Mouse (Mus musculus) limb, embryonic 15.5 days (tissue): ENCODE measurements around the gene Pilra. TPM values are rescaled to one million over a fixed set of nuclear protein-coding genes. Genes with fewer than 3 reads are reported as not detected.
"Not testable (repeated sequence)": the region's sequence is repeated elsewhere in the genome, so short reads cannot be mapped to it uniquely, and the experiment has no call there.

Experiments
- ATAC-seq: fragments of 200-750 bp; cut with Nextera tagmentation; 2 replicates; pipeline ENCODE4 v1.8.0; 2017; ENCODE audit warnings: low read depth, moderate TSS enrichment; ENCODE audit not compliant: insufficient number of reproducible peaks, low FRiP score, low TSS enrichment
- H3K27ac ChIP-seq: fragments of 300-500 bp; sonication (generic); 2 replicates; pipeline ENCODE4 v1.5.1; 2015; ENCODE audit warnings: moderate library complexity, mild to moderate bottlenecking, inconsistent platforms
- H3K27me3 ChIP-seq: fragments of 300-500 bp; sonication (generic); 2 replicates; pipeline ENCODE4 v1.6.1; 2015; ENCODE audit warnings: inconsistent platforms
- H3K36me3 ChIP-seq: fragments of 300-500 bp; sonication (generic); 2 replicates; pipeline ENCODE4 v1.6.1; 2015; ENCODE audit warnings: inconsistent platforms
- H3K4me1 ChIP-seq: fragments of 300-500 bp; sonication (generic); 2 replicates; pipeline ENCODE4 v1.6.1; 2015; ENCODE audit warnings: inconsistent platforms
- H3K4me2 ChIP-seq: fragments of 300-500 bp; sonication (generic); 2 replicates; pipeline ENCODE4 v1.6.1; 2015; ENCODE audit warnings: mild to moderate bottlenecking, inconsistent platforms
- H3K4me3 ChIP-seq: fragments of 300-500 bp; sonication (generic); 2 replicates; pipeline ENCODE4 v1.5.1; 2015; ENCODE audit warnings: mild to moderate bottlenecking, inconsistent platforms
- H3K9ac ChIP-seq: fragments of 300-500 bp; sonication (generic); 2 replicates; pipeline ENCODE4 v1.6.1; 2015; ENCODE audit warnings: inconsistent platforms
- H3K9me3 ChIP-seq: fragments of 300-500 bp; sonication (generic); 2 replicates; pipeline ENCODE4 v1.6.1; 2016; ENCODE audit warnings: inconsistent platforms
- WGBS: fragments of 180-500 bp; shearing (Covaris S2); methylation state at CpG from one replicate; pipeline ENCODE4 v1.1.7; 2015; 5-methylcytosine and 5-hydroxymethylcytosine counted together
- polyA plus RNA-seq: library from polyadenylated mRNA; unstranded; fragments of >200 nt; fragmentation: Nextera tagmentation; extraction: Ambion mirVana; gene quantifications from 2 replicates; pipeline ENCODE4 v1.2.1, GENCODE M21; 2015

The Pilra gene
- polyA plus RNA-seq, 1 experiment from 2014 or later, result 0.58 TPM

GRCm38 (mm10) chr5:137850313-137850712 lies 14.2 kb upstream of the Pilra start:
- H3K27ac ChIP-seq, ATAC-seq, H3K9me3 ChIP-seq, H3K4me2 ChIP-seq, H3K4me1 ChIP-seq, H3K27me3 ChIP-seq, H3K9ac ChIP-seq, H3K4me3 ChIP-seq, H3K36me3 ChIP-seq: not testable (repeated sequence)
- WGBS, result 75% methylated on average over 1 of the region's 1 CpGs

- not testable (repeated sequence) for H3K4me2 ChIP-seq, H3K4me1 ChIP-seq, ATAC-seq, H3K27me3 ChIP-seq, H3K27ac ChIP-seq, H3K4me3 ChIP-seq, H3K9me3 ChIP-seq, H3K36me3 ChIP-seq, H3K9ac ChIP-seq
These were observed 1.0 kb upstream of the Pilra start for GRCm38 (mm10) chr5:137837110-137837509.

GRCm38 (mm10) chr5:137836611-137837010 lies 530 bp upstream of the Pilra start:
- Histone ChIP-seq H3K4me1 (no peaks in the 10 kb centered on the region), H3K9me3 (no peaks in the 10 kb centered on the region), H3K27me3 (no peaks in the 10 kb centered on the region), H3K36me3 (no peaks in the 10 kb centered on the region), H3K4me2 (no peak overlapping the region), H3K27ac (no peak overlapping the region), H3K9ac (no peak overlapping the region), H3K4me3 (no peak overlapping the region)
- no peak for ATAC-seq

- Histone ChIP-seq H3K4me2 (no peak overlapping the region), H3K9ac (no peak overlapping the region), H3K27me3 (no peaks in the 10 kb centered on the region), H3K36me3 (no peaks in the 10 kb centered on the region), H3K4me3 (no peak overlapping the region), H3K9me3 (no peaks in the 10 kb centered on the region), H3K27ac (no peak overlapping the region), H3K4me1 (no peaks in the 10 kb centered on the region)
- 50% methylated on average over 4 of the region's 4 CpGs for WGBS
- ATAC-seq, result no peak
These were observed 2.6 kb downstream of the Pilra start for GRCm38 (mm10) chr5:137833500-137833899.

- H3K36me3 ChIP-seq, result no peaks in the 10 kb centered on the region
- WGBS, result 65% methylated on average over 6 of the region's 6 CpGs
- H3K9ac ChIP-seq, result no peak overlapping the region
- no peak overlapping the region for H3K4me2 ChIP-seq
- no peaks in the 10 kb centered on the region for H3K9me3 ChIP-seq
- no peak overlapping the region for H3K4me3 ChIP-seq
- ATAC-seq, result no peak
- H3K27ac ChIP-seq, result no peak overlapping the region
- H3K4me1 ChIP-seq, result no peaks in the 10 kb centered on the region
- H3K27me3 ChIP-seq, result no peaks in the 10 kb centered on the region
These were observed 4.6 kb downstream of the Pilra start for GRCm38 (mm10) chr5:137831506-137831905.

GRCm38 (mm10) chr5:137831106-137831505 lies 5.0 kb downstream of the Pilra start:
- ATAC-seq, result no peak
- H3K4me3 ChIP-seq, result no peak overlapping the region
- H3K9me3 ChIP-seq, result no peaks in the 10 kb centered on the region
- no peak overlapping the region for H3K9ac ChIP-seq
- no peak overlapping the region for H3K4me2 ChIP-seq
- H3K27me3 ChIP-seq, result no peaks in the 10 kb centered on the region
- no peaks in the 10 kb centered on the region for H3K36me3 ChIP-seq
- H3K27ac ChIP-seq, result no peak overlapping the region
- H3K4me1 ChIP-seq, result no peaks in the 10 kb centered on the region
- 83% methylated on average over 4 of the region's 4 CpGs for WGBS

GRCm38 (mm10) chr5:137830238-137830637 lies 5.8 kb downstream of the Pilra start:
- Histone ChIP-seq H3K4me1 (no peaks in the 10 kb centered on the region), H3K36me3 (no peaks in the 10 kb centered on the region), H3K4me2 (no peak overlapping the region), H3K9ac (no peak overlapping the region), H3K9me3 (no peaks in the 10 kb centered on the region), H3K4me3 (no peak overlapping the region), H3K27me3 (no peaks in the 10 kb centered on the region), H3K27ac (no peak overlapping the region)
- WGBS, result 80% methylated on average over 7 of the region's 7 CpGs
- no peak for ATAC-seq

- no peak for ATAC-seq
- no peaks in the 10 kb centered on the region for H3K27me3 ChIP-seq
- H3K4me3 ChIP-seq, result no peak overlapping the region
- H3K9me3 ChIP-seq, result no peaks in the 10 kb centered on the region
- H3K27ac ChIP-seq, result no peak overlapping the region
- no peaks in the 10 kb centered on the region for H3K36me3 ChIP-seq
- no peak overlapping the region for H3K4me2 ChIP-seq
- H3K9ac ChIP-seq, result no peak overlapping the region
- H3K4me1 ChIP-seq, result no peaks in the 10 kb centered on the region
- 81% methylated on average over 6 of the region's 6 CpGs for WGBS
These were observed 7.4 kb downstream of the Pilra start for GRCm38 (mm10) chr5:137828694-137829093.

GRCm38 (mm10) chr5:137826421-137826820 lies 9.7 kb downstream of the Pilra start:
- WGBS, result 40% methylated on average over 7 of the region's 7 CpGs
- no peaks in the 10 kb centered on the region for H3K4me1 ChIP-seq
- H3K9ac ChIP-seq, result no peak overlapping the region
- no peaks in the 10 kb centered on the region for H3K36me3 ChIP-seq
- H3K9me3 ChIP-seq, result no peaks in the 10 kb centered on the region
- no peak overlapping the region for H3K4me3 ChIP-seq
- H3K27ac ChIP-seq, result no peak overlapping the region
- H3K27me3 ChIP-seq, result no peaks in the 10 kb centered on the region
- no peak overlapping the region for H3K4me2 ChIP-seq
- no peak for ATAC-seq

- Histone ChIP-seq H3K4me1 (no peaks in the 10 kb centered on the region), H3K27ac (no peak overlapping the region), H3K9me3 (no peaks in the 10 kb centered on the region), H3K9ac (no peak overlapping the region), H3K4me3 (no peak overlapping the region), H3K4me2 (no peak overlapping the region), H3K36me3 (no peaks in the 10 kb centered on the region), H3K27me3 (no peaks in the 10 kb centered on the region)
- WGBS, result 74% methylated on average over 2 of the region's 2 CpGs
- ATAC-seq, result no peak
These were observed 10.1 kb downstream of the Pilra start for GRCm38 (mm10) chr5:137825971-137826370.

- Histone ChIP-seq H3K4me1 (no peaks in the 10 kb centered on the region), H3K4me3 (no peak overlapping the region), H3K9me3 (no peaks in the 10 kb centered on the region), H3K9ac (no peak overlapping the region), H3K27ac (no peak overlapping the region), H3K27me3 (no peaks in the 10 kb centered on the region), H3K4me2 (no peak overlapping the region), H3K36me3 (no peaks in the 10 kb centered on the region)
- no peak for ATAC-seq
- WGBS, result 89% methylated on average over 3 of the region's 3 CpGs
These were observed 11.1 kb downstream of the Pilra start for GRCm38 (mm10) chr5:137825030-137825429.

GRCm38 (mm10) chr5:137823455-137824045 lies 12.5 kb downstream of the Pilra start:
- no peaks in the 10 kb centered on the region for H3K27me3 ChIP-seq
- no peak overlapping the region for H3K4me3 ChIP-seq
- H3K27ac ChIP-seq, result no peak overlapping the region
- H3K9ac ChIP-seq, result no peak overlapping the region
- ATAC-seq, result no peak
- WGBS, result 84% methylated on average over 6 of the region's 6 CpGs
- H3K4me1 ChIP-seq, result no peaks in the 10 kb centered on the region
- H3K9me3 ChIP-seq, result no peaks in the 10 kb centered on the region
- H3K36me3 ChIP-seq, result no peaks in the 10 kb centered on the region
- H3K4me2 ChIP-seq, result no peak overlapping the region

- WGBS, result 65% methylated on average over 1 of the region's 1 CpGs
These were observed 13.5 kb downstream of the Pilra start for GRCm38 (mm10) chr5:137822602-137823001.

More at GRCm38 (mm10) chr5:137822602-137823001, 13.5 kb downstream of the Pilra start:
- no peaks in the 10 kb centered on the region for H3K4me1 ChIP-seq
- no peak overlapping the region for H3K4me2 ChIP-seq
- no peak overlapping the region for H3K9ac ChIP-seq
- H3K27me3 ChIP-seq, result no peaks in the 10 kb centered on the region
- H3K27ac ChIP-seq, result no peak overlapping the region
- ATAC-seq, result no peak
- H3K36me3 ChIP-seq, result no peaks in the 10 kb centered on the region
- no peaks in the 10 kb centered on the region for H3K9me3 ChIP-seq
- no peak overlapping the region for H3K4me3 ChIP-seq
